Mouse (Mus musculus): ENCODE data around the gene Dennd1b.

DNA sequence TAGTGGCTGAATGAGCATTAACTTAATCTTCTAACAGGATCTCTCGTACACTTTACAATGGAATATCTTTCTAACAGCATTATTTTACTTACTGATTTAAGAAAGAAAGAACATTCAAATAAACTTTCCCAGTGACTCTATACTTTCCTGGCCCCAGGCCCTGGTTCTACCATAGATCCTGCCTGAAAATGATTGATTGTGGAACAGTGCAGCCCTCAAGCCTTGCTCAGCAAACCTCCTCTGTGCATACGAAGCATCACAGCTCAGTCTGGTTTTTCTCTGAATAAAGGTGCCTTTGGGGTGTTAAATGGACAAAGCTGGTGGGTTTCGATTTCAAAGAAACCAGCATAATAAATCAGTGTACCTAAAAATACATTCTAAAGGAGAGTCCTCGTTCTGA lies 260.6 kb downstream of the Dennd1b start:
- TF ChIP-seq ZC3H11A (IDR thresholded peaks at IDR 0.05; ENCODE audit: low read depth, low read length) (no peak), JUND (conservative IDR thresholded peaks at IDR 0.05; ENCODE audit: low read depth, low read length) (no peak), ETS1 (conservative IDR thresholded peaks at IDR 0.05; ENCODE audit: low read depth, low read length) (no peak), POLR2A (IDR thresholded peaks at IDR 0.05; ENCODE audit: low read depth, low read length) (no peak), EP300 (IDR thresholded peaks at IDR 0.05; ENCODE audit: low read length) (no peak), CTCF (conservative IDR thresholded peaks at IDR 0.05 in 1 of 2, IDR thresholded peaks at IDR 0.05 in 1 of 2; ENCODE audit: low read depth in 2 of 2, low read length in 2 of 2) (no peak), TCF12 (IDR thresholded peaks at IDR 0.05; ENCODE audit: low read depth, low read length) (no peak), ZMIZ1 (IDR thresholded peaks at IDR 0.05; ENCODE audit: low read depth, low read length) (no peak)
